Mouse (Mus musculus): ENCODE results near the gene Smtnl1. TPM values are rescaled to one million over a fixed set of nuclear protein-coding genes. Genes with fewer than 3 reads are reported as not detected.

Gene Smtnl1
- total and polyA plus RNA-seq, 3 experiments: not detected

DNA sequence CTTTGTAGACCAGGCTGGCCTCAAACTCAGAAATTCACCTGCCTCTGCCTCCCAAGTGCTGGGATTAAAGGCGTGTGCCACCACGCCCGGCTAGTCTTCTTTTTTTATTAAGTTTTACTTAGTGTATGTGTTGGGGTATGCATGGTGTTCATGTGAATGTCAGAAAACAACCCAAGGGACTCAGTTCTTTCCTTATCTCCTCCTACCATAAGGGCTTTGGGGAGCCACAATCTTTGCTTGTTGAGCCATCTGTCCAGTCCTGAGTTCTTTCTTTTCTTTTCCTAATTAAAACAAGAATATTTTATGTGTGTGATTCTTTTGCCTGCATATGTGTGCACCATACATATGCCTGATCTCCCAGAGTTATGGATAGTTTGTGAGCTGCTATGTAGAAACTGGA lies 29.3 kb downstream of the Smtnl1 start:
- H3K79me2 ChIP-seq (ENCODE audit: control insufficient read depth, insufficient read depth, low read length, poor library complexity): no peaks in the 10 kb centered on the region
- peaks cover 0 to 7% of the 10 kb centered on the region in 2 experiments; a peak in 1 of 4 replicates for H3K4me1 ChIP-seq (ENCODE audit: control insufficient read depth in 1 of 2, insufficient read depth in 2 of 2, low read length in 2 of 2)
- peaks cover 4% of the 10 kb centered on the region in 2 experiments for H3K27me3 ChIP-seq (ENCODE audit: control insufficient read depth in 1 of 2, insufficient read depth in 2 of 2, low read length in 2 of 2)
- no peak overlapping the region for H3K9ac ChIP-seq (ENCODE audit: control insufficient read depth, low read depth, low read length, poor library complexity, severe bottlenecking)
- TF ChIP-seq TCF12 (IDR thresholded peaks at IDR 0.05; ENCODE audit: low read depth, low read length): peak; percentile 31; the same call in 1 of the 2 replicates
- peak; percentile 16 to 35; a peak in 1 of 4 replicates for TF ChIP-seq EP300 (IDR thresholded peaks at IDR 0.05; ENCODE audit: low read depth in 1 of 2, low read length in 2 of 2)
- TF ChIP-seq ZC3H11A (IDR thresholded peaks at IDR 0.05; ENCODE audit: low read depth, low read length): no peak
- peak; percentile 72 for TF ChIP-seq TAL1 (IDR thresholded peaks at IDR 0.05; ENCODE audit: low read length)
- no peak for TF ChIP-seq KAT2A (conservative IDR thresholded peaks at IDR 0.05; ENCODE audit: low read depth, low read length)
- TF ChIP-seq ZMIZ1 (IDR thresholded peaks at IDR 0.05; ENCODE audit: low read depth, low read length): no peak
- no peak for TF ChIP-seq GATA1 (IDR thresholded peaks at IDR 0.05; ENCODE audit: low read depth, low read length)
- H3K27ac ChIP-seq (ENCODE audit: control insufficient read depth, low read depth, low read length): no peak overlapping the region
- peaks cover 0 to 3% of the 10 kb centered on the region in 2 experiments; a peak in 2 of 4 replicates for H3K36me3 ChIP-seq (ENCODE audit: control insufficient read depth in 1 of 2, insufficient read depth in 2 of 2, low read length in 2 of 2)
- H3K4me3 ChIP-seq (ENCODE audit: control insufficient read depth in 1 of 2, insufficient read depth in 1 of 2, low read depth in 2 of 2, low read length in 2 of 2): no peak overlapping the region
- DNase-seq (ENCODE audit: low read depth, low spot score): peak; percentile 27
- no peaks in the 10 kb centered on the region for H3K9me3 ChIP-seq (replicated peaks; ENCODE audit: insufficient read depth, low read length)

DNA sequence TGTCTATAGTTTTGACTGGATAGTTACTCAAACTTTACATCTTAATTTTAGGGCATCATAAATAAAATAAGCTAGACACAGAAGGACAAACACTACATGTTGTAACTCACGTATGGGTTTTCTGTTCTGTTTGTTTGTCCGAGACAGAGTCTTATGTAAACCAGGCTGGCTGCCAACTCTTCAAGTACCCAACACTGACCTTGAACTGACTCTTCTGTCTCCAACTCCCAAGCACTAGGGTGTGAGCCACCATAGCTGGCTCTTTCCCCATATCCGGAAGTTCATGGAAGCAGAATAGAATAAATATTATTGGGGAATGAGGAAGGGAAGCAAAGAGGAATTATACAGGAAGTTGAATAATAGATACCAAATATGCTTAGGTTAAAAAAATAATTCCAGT lies 29.9 kb downstream of the Smtnl1 start:
- Histone ChIP-seq H3K4me1 (ENCODE audit: control insufficient read depth in 1 of 2, insufficient read depth in 2 of 2, low read length in 2 of 2) (peaks cover 0 to 5% of the 10 kb centered on the region in 2 experiments; a peak in 1 of 4 replicates), H3K27ac (ENCODE audit: control insufficient read depth, low read depth, low read length) (no peak overlapping the region), H3K9ac (ENCODE audit: control insufficient read depth, low read depth, low read length, poor library complexity, severe bottlenecking) (no peak overlapping the region), H3K36me3 (ENCODE audit: control insufficient read depth in 1 of 2, insufficient read depth in 2 of 2, low read length in 2 of 2) (peaks cover 0 to 3% of the 10 kb centered on the region in 2 experiments; a peak in 2 of 4 replicates), H3K79me2 (ENCODE audit: control insufficient read depth, insufficient read depth, low read length, poor library complexity) (no peaks in the 10 kb centered on the region), H3K27me3 (ENCODE audit: control insufficient read depth in 1 of 2, insufficient read depth in 2 of 2, low read length in 2 of 2) (peaks cover 4% of the 10 kb centered on the region in 2 experiments), H3K9me3 (replicated peaks; ENCODE audit: insufficient read depth, low read length) (no peaks in the 10 kb centered on the region), H3K4me3 (ENCODE audit: control insufficient read depth in 1 of 2, insufficient read depth in 1 of 2, low read depth in 2 of 2, low read length in 2 of 2) (no peak overlapping the region)
- DNase-seq (ENCODE audit: low read depth, low spot score): no peak
- TF ChIP-seq EP300 (IDR thresholded peaks at IDR 0.05; ENCODE audit: low read depth in 1 of 2, low read length in 2 of 2): no peak

DNA sequence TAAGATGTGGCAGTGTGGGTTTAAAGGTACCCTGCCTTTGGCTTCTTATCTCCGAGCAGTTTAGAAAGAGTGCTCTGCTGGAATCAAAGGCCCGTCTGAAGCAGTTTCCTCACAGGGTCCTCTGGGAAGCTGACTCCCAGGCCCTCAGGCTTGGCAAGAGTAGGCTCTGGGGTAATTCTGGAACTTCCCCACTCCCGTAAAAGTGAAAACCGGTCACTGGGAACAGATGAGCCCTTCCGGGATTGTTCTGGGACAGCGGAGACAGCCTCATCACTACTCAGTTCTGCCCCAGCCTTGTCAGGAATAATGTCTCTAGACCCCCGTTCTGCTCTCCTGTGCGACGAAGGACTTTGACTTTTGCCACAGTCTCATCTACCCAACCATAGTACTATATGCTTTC lies 32.0 kb downstream of the Smtnl1 start:
- Histone ChIP-seq H3K79me2 (ENCODE audit: control insufficient read depth, insufficient read depth, low read length, poor library complexity) (no peaks in the 10 kb centered on the region), H3K4me1 (ENCODE audit: control insufficient read depth in 1 of 2, insufficient read depth in 2 of 2, low read length in 2 of 2) (peaks cover 0 to 5% of the 10 kb centered on the region in 2 experiments; a peak in 1 of 4 replicates)
- no peak for DNase-seq (ENCODE audit: low read depth, low spot score)

More for the DNA sequence above, 32.0 kb downstream of the Smtnl1 start:
- H3K9ac ChIP-seq (ENCODE audit: control insufficient read depth, low read depth, low read length, poor library complexity, severe bottlenecking): no peak overlapping the region
- peaks cover 0 to 3% of the 10 kb centered on the region in 2 experiments; a peak in 2 of 4 replicates for H3K36me3 ChIP-seq (ENCODE audit: control insufficient read depth in 1 of 2, insufficient read depth in 2 of 2, low read length in 2 of 2)
- TF ChIP-seq SIN3A (IDR thresholded peaks at IDR 0.05; ENCODE audit: low read length) (no peak), MAX (IDR thresholded peaks at IDR 0.05; ENCODE audit: low read length) (no peak), ZMIZ1 (IDR thresholded peaks at IDR 0.05; ENCODE audit: low read depth, low read length) (no peak), MAZ (IDR thresholded peaks at IDR 0.05; ENCODE audit: low read depth, low read length) (no peak), POLR2AphosphoS2 (IDR thresholded peaks at IDR 0.05; ENCODE audit: low read length) (no peak)
- H3K27ac ChIP-seq (ENCODE audit: control insufficient read depth, low read depth, low read length): no peak overlapping the region
- H3K27me3 ChIP-seq (ENCODE audit: control insufficient read depth in 1 of 2, insufficient read depth in 2 of 2, low read length in 2 of 2): peaks cover 4% of the 10 kb centered on the region in 2 experiments
- H3K4me3 ChIP-seq (ENCODE audit: control insufficient read depth in 1 of 2, insufficient read depth in 1 of 2, low read depth in 2 of 2, low read length in 2 of 2): no peak overlapping the region
- H3K9me3 ChIP-seq (replicated peaks; ENCODE audit: insufficient read depth, low read length): no peaks in the 10 kb centered on the region

All from MEL (cell line).